Mouse (Mus musculus): Measurements from ENCODE around the gene Nup107. TPM values are rescaled to one million over a fixed set of nuclear protein-coding genes. Genes with fewer than 3 reads are reported as not detected.
"Not testable (repeated sequence)": the region's sequence is repeated elsewhere in the genome, so short reads cannot be mapped to it uniquely, and the experiment has no call there.

Nup107 gene
- polyA plus RNA-seq, 1 experiment, result 134 TPM

- Histone ChIP-seq H3K9me3 (replicated peaks; ENCODE audit: control insufficient read depth, insufficient read depth, low read length, poor library complexity, severe bottlenecking) (no peaks in the 10 kb centered on the region), H3K36me3 (ENCODE audit: control insufficient read depth, insufficient read depth, low read length, poor library complexity, severe bottlenecking) (peaks cover 72% of the 10 kb centered on the region), H3K4me3 (ENCODE audit: low read depth, low read length) (no peak overlapping the region), H3K27ac (ENCODE audit: insufficient read depth, low read length) (no peak overlapping the region), H3K27me3 (ENCODE audit: control insufficient read depth, insufficient read depth, low read length, poor library complexity, severe bottlenecking) (no peaks in the 10 kb centered on the region), H3K4me1 (ENCODE audit: control insufficient read depth, insufficient read depth, low read length) (no peaks in the 10 kb centered on the region), H3K9ac (ENCODE audit: low read depth, poor library complexity, severe bottlenecking) (no peak overlapping the region)
- TF ChIP-seq POLR2A (IDR thresholded peaks at IDR 0.05; ENCODE audit: insufficient read depth, low read length) (no peak), CTCF (IDR thresholded peaks at IDR 0.05; ENCODE audit: low read depth, low read length) (no peak), EP300 (IDR thresholded peaks at IDR 0.05; ENCODE audit: insufficient read depth, low read depth, low read length) (no peak)
Observed at GRCm38 (mm10) chr10:117759844-117760630, 32.5 kb downstream of the Nup107 start.

DNA sequence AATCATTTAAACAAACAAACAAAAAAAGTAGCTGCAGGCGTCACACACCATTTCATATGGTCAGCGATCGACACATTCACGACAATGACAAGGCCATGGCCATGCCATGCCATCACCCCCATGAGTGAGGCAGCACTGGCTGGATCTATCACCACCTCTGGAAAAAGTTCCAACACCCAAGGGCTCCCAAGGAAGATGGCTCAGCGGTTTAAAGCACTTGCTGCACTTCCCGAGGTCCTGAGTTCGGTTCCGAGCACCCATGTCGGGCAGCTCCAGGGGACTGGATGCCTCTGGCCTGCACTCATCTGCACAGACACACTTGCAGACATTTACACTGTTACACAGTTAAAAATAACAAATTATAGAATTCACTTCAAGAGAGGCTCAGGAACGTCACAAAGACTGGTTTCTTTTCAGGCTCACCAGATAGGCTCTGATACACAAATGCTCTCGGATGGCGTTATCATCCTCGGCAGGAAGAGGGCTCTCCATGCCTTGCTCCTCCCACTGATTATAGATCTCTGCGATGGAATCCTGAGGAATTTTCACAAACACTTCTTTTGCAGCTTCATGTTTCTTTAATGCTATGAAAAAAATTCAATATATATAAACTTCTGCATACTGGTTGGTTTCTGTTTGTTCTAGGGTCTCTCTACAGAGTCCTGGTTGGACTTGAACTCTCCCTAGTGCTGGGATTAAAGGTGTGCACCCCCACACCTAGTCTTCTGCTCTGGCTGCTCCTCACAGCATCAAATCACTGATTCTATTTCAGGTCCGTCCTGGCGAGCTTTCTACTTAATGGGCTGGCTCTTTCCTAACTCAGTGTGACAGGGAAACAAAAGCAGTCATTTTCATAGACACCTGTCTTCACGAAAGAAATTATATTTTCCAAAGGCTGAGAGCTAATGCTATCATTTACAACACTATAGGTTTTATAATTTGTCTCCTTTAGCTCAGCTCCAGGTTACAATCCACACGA lies 33.5 kb downstream of the Nup107 start:
- no peak overlapping the region for H3K9ac ChIP-seq (ENCODE audit: low read depth, poor library complexity, severe bottlenecking)
- H3K27me3 ChIP-seq (ENCODE audit: control insufficient read depth, insufficient read depth, low read length, poor library complexity, severe bottlenecking), result no peaks in the 10 kb centered on the region
- no peak overlapping the region for H3K27ac ChIP-seq (ENCODE audit: insufficient read depth, low read length)
- H3K9me3 ChIP-seq (replicated peaks; ENCODE audit: control insufficient read depth, insufficient read depth, low read length, poor library complexity, severe bottlenecking), result no peaks in the 10 kb centered on the region
- H3K36me3 ChIP-seq (ENCODE audit: control insufficient read depth, insufficient read depth, low read length, poor library complexity, severe bottlenecking), result peaks cover 64% of the 10 kb centered on the region
- no peak overlapping the region for H3K4me3 ChIP-seq (ENCODE audit: low read depth, low read length)
- H3K4me1 ChIP-seq (ENCODE audit: control insufficient read depth, insufficient read depth, low read length), result no peaks in the 10 kb centered on the region
- TF ChIP-seq POLR2A (IDR thresholded peaks at IDR 0.05; ENCODE audit: insufficient read depth, low read length), result no peak
- TF ChIP-seq EP300 (IDR thresholded peaks at IDR 0.05; ENCODE audit: insufficient read depth, low read depth, low read length), result no peak
- no peak for TF ChIP-seq CTCF (IDR thresholded peaks at IDR 0.05; ENCODE audit: low read depth, low read length)

DNA sequence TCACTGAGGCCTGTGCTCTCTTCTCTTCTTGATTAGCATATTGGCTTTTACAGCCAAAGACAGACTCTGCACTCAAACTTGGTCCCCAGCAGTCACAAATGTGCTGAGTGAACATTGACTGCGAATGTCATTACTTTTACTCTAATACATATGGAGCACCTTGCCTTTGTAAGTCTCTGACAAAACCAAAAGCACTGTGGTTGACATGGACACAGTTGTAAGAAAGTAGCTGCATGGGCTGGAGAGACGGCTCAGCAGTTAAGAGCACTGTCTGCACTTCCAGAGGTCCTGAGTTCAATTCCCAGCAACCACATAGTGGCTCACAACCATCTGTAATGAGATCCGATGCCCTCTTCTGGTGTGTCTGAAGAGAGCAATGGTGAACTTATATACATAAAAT lies 34.2 kb downstream of the Nup107 start:
- not testable (repeated sequence) for H3K9ac ChIP-seq (ENCODE audit: low read depth, poor library complexity, severe bottlenecking); H3K27ac ChIP-seq (ENCODE audit: insufficient read depth, low read length); H3K4me3 ChIP-seq (ENCODE audit: low read depth, low read length); H3K27me3 ChIP-seq (ENCODE audit: control insufficient read depth, insufficient read depth, low read length, poor library complexity, severe bottlenecking); H3K9me3 ChIP-seq (replicated peaks; ENCODE audit: control insufficient read depth, insufficient read depth, low read length, poor library complexity, severe bottlenecking); H3K4me1 ChIP-seq (ENCODE audit: control insufficient read depth, insufficient read depth, low read length)
- peaks cover 59% of the 10 kb centered on the region for H3K36me3 ChIP-seq (ENCODE audit: control insufficient read depth, insufficient read depth, low read length, poor library complexity, severe bottlenecking)

DNA sequence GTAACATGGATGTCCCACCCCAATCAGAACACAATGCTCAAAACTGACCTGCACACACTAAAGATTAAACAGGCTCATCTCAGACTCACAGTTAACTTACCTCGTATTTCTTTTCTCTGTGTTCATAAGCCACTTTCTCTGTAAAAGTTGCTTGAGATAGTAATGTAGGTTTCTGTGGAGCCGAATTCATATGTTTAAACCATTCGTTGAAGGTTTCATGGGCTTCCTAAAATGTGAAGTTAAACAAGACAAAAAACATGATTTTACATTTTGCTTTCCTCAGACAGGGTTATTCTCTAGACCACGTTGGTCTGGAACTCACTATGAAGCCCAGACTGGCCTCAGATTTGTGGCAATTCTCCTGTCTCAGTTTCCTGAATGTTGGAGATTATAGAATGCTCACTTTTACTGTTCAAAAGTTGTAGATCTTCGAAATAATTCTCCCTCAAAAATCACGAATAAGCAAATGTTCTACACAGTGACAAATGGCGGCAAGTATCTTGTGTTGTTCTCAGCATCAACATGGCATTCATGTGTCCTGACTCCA lies 34.6 kb downstream of the Nup107 start:
- Histone ChIP-seq H3K9ac (ENCODE audit: low read depth, poor library complexity, severe bottlenecking) (no peak overlapping the region), H3K36me3 (ENCODE audit: control insufficient read depth, insufficient read depth, low read length, poor library complexity, severe bottlenecking) (peaks cover 59% of the 10 kb centered on the region), H3K27me3 (ENCODE audit: control insufficient read depth, insufficient read depth, low read length, poor library complexity, severe bottlenecking) (no peaks in the 10 kb centered on the region), H3K9me3 (replicated peaks; ENCODE audit: control insufficient read depth, insufficient read depth, low read length, poor library complexity, severe bottlenecking) (no peaks in the 10 kb centered on the region), H3K4me1 (ENCODE audit: control insufficient read depth, insufficient read depth, low read length) (no peaks in the 10 kb centered on the region), H3K4me3 (ENCODE audit: low read depth, low read length) (no peak overlapping the region), H3K27ac (ENCODE audit: insufficient read depth, low read length) (no peak overlapping the region)
- TF ChIP-seq CTCF (IDR thresholded peaks at IDR 0.05; ENCODE audit: low read depth, low read length), result no peak
- TF ChIP-seq POLR2A (IDR thresholded peaks at IDR 0.05; ENCODE audit: insufficient read depth, low read length), result no peak
- TF ChIP-seq EP300 (IDR thresholded peaks at IDR 0.05; ENCODE audit: insufficient read depth, low read depth, low read length), result no peak

DNA sequence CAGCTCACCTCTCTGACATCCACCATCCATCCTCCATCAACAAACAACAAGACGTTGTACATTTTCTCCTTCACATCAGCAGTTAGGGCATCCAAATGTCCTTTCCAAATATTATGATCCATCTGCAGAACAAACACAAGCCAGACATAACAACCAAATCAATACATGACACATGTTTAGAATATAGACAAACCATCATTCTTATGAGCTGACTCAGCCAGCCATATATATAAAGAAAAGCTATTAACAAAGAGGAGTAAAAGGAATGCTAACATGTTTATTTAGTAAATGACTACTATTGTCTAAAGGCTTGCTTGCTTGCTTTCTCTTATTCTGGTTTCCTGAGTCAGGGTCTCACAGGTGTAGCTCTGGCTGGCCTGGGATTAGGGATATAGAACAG lies 35.2 kb downstream of the Nup107 start:
- Histone ChIP-seq H3K36me3 (ENCODE audit: control insufficient read depth, insufficient read depth, low read length, poor library complexity, severe bottlenecking) (peaks cover 59% of the 10 kb centered on the region), H3K9me3 (replicated peaks; ENCODE audit: control insufficient read depth, insufficient read depth, low read length, poor library complexity, severe bottlenecking) (no peaks in the 10 kb centered on the region), H3K4me1 (ENCODE audit: control insufficient read depth, insufficient read depth, low read length) (no peaks in the 10 kb centered on the region), H3K4me3 (ENCODE audit: low read depth, low read length) (no peak overlapping the region), H3K9ac (ENCODE audit: low read depth, poor library complexity, severe bottlenecking) (no peak overlapping the region), H3K27me3 (ENCODE audit: control insufficient read depth, insufficient read depth, low read length, poor library complexity, severe bottlenecking) (no peaks in the 10 kb centered on the region), H3K27ac (ENCODE audit: insufficient read depth, low read length) (no peak overlapping the region)
- TF ChIP-seq POLR2A (IDR thresholded peaks at IDR 0.05; ENCODE audit: insufficient read depth, low read length), result no peak
- TF ChIP-seq CTCF (IDR thresholded peaks at IDR 0.05; ENCODE audit: low read depth, low read length), result no peak
- TF ChIP-seq EP300 (IDR thresholded peaks at IDR 0.05; ENCODE audit: insufficient read depth, low read depth, low read length), result no peak
